Mouse (Mus musculus) layer of hippocampus, postnatal 25 days (tissue): ENCODE results near the gene Bri3bp. TPM values are rescaled to one million over a fixed set of nuclear protein-coding genes. Genes with fewer than 3 reads are reported as not detected.

ENCODE experiments used
- microRNA-seq, 2 experiments: library from miRNA; unstranded; fragments of <30 nt; microRNA quantifications; one replicate each; pipeline ENCODE4 v1.2.0; 2021
- total RNA-seq, 2 experiments: library from RNA; stranded (reverse); gene quantifications; 2 replicates each; pipeline ENCODE4 v1.2.3; 2021

The Bri3bp gene
- total RNA-seq, 2 experiments from 2014 or later: 101 to 109 TPM

Small RNA genes lying within 50 kb of the gene (microRNA-seq; reads per million reads assigned to microRNA genes)
- gene Gm27551: 0 reads per million in 2 experiments

Other genes starting within 250 kb of the Bri3bp start
- gene Scarb1, start 100.5 kb upstream of the Bri3bp start, total RNA-seq: 10 to 100 TPM; 34.5 to 41.6 TPM
- gene Gm10382, start 52.2 kb upstream of the Bri3bp start, total RNA-seq: under 1 TPM in 1 of 2 experiments, not detected in 1; 0.37 TPM
- 100 to 1,000 TPM; 775 to 848 TPM for gene Ubc, start 51.4 kb upstream of the Bri3bp start, total RNA-seq
- gene Dhx37, start 7.4 kb upstream of the Bri3bp start, total RNA-seq: 10 to 100 TPM; 11.9 to 14.8 TPM
- 10 to 100 TPM; 62.5 to 66.7 TPM for gene Aacs, start 34.2 kb downstream of the Bri3bp start, total RNA-seq
- gene Tmem132b, start 90.2 kb downstream of the Bri3bp start, total RNA-seq: 100 to 1,000 TPM; 108 to 121 TPM